Mouse (Mus musculus): ENCODE measurements around the gene Snapc4.

DNA sequence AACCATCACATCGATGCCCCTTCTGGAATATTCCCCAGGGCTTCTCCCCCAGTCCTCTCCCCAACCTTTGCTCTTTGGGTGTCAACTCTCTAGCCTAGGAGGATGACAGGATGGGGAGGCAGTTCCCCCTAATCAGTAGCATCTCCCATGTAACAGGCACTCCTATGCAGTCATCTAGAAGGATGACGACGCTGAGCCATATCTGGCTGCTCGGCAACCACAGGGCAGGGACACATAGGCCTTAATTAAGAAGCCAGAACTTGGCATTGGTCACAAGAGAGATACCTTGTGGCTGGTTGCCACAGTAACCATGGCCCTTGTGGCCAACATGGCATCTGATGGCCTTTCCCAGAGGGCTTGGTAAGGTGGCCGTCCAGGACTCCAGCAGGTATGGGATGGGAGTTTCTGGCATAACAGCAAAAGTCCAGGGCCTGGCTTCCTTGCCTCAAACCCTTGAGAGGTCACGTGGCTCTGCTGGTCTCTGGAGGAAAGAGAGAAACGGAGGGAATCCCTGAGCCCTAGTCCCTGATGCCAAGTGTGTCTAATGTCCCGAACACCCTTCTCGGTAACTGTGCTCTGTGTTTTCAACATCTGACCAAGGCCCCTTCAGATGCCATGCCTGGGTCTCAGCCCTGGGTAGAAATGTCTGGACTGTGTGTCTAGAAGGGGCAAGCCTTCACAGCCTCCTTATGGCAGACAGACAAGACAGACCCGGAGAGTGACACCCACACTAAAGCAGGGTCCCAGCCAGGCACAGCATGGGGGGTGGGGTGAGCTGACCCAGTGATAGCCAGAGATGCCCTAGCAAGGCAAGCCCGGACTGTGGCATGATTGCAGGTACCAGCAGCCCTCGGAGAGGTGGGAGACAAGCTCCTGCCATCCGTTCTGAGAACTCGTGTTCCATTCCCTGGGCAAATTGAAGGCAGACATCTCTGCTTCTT, 59.9 kb downstream of the Snapc4 start:
- TF ChIP-seq CTCF (IDR thresholded peaks at IDR 0.05; ENCODE audit: low read depth) (no peak), EP300 (optimal IDR thresholded peaks at IDR 0.05) (no peak)
